Mouse (Mus musculus) kidney, adult 11 months (tissue): Measurements from ENCODE around the gene Snapin.
A peak's percentile ranks its signal among the peaks of the same experiment; 100 is the strongest.

ENCODE experiments used
- DNase-seq: peaks from one replicate; pipeline ENCODE4 v3.0.0; 2022

Snapin gene

DNA sequence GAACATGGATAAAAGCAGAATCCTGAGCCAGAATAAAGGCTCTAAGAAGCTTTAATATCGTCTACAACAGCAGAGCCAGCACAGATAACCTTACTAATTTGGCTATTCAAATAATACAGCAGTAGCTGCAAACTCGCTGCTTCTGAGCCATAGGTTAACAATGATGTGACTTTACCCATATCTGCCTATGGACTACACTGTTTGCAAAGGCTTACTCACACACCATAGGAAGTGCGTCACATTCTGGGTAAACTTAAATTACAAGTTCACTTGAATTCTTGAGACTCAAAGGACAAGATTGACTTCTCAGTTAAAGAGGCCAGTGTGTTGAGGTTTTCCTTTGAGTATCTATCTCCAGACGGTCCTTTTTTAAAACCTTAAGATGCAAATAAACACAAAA lies 12.6 kb upstream of the Snapin start:
- DNase-seq = no peak

DNA sequence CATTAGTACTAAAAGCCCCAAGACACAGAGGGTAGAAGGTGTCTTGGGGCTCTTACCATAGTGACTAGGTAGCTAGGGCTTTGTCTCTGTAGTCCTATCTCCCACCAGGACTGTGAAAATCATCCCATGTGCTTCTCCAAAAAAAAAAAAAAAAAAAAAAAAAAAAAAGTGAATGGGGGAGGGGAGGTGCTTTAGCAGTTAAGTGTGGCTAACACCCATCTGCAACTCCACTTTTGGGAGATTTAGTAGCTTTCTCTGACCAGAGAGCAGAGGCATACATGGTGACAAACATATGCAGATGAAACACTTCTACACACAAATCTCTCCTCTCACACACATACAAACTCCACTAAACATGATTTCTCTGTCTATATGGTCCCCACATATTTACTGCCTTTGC lies 6.8 kb upstream of the Snapin start:
- DNase-seq = no peak

DNA sequence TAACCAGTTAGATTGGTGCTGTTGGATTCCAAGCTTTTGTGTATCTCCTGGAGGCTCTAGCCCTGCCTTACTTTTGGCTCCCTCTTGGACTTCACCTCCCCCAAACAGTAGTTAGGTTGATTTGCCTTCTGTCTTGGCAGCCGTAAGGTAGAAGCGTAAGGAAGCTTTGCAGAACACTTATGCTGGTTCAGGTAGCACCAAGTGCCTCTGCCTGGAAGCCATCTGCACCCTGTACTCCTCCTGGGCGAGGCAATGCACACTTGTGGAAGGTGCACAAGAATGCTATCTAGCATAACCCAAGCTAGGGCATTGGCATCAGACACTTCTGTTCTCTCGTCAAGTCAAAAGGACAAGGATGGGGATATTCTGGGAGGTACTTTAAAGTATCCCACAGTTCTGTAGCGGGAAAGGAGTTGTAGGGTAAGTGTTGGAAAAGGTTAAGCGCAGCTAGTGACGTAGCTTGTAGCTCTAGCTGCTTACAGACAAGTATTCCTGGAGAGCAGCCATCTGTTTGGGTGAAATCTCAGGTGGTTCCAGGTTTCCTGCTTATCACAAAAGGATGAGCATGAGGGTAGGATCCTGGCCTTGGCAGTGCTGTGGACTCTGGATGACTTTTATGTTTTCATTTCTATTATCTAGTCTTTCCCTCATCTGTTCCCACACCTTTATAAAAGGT lies 5.2 kb upstream of the Snapin start:
- no peak for DNase-seq

DNA sequence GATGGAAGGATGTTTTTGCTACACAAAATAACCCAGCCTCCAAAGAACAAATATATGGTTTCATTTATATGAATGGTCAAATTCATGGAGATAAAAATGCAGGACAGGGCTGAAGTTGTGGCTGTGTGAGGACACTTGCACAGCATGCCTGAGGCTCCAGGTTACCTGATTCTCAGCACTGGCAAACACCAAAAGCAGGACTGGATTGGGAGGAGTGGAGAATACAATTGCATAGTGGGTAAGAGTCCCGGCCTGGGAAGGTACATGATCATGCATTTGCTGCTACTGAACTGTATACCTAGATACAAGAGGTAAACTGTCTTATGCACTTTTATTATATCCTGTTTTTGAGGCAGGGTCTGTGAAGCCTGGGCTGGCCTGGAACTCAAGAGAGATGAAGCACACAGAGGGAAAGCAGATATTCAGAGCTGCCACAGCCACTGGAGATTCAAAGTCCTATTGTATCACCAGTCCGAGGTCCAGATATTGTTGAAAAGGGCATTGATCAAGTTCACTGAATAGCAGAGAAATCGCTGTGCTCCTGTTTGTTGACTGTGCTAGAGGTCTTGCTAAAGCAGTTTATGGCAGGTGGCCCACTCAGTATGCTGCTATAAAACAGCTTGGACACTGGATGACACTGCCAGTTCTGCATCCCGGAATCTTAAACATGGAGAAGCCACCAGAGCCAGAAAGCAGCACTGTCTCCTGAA lies 3.2 kb upstream of the Snapin start:
- no peak for DNase-seq

DNA sequence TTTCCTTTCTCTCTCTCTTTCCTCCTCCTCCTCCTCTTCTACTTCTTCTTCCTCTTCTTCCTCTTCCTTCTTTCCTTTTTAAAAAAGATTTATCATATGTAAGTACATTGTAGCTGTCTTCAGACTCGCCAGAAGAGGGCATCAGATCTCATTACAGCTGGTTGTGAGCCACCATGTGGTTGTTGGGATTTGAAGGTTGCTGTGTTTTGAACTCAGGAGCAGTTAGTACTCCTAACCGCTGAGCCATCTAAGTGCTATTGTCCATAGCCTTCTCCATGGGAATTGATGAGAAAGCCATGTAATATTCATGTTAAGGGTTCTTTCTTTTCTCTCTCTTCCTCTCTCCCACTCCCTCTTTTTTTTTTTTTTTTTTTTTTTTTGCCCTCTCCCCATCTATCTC lies 517 bp upstream of the Snapin start:
- peak; percentile 50 for DNase-seq

DNA sequence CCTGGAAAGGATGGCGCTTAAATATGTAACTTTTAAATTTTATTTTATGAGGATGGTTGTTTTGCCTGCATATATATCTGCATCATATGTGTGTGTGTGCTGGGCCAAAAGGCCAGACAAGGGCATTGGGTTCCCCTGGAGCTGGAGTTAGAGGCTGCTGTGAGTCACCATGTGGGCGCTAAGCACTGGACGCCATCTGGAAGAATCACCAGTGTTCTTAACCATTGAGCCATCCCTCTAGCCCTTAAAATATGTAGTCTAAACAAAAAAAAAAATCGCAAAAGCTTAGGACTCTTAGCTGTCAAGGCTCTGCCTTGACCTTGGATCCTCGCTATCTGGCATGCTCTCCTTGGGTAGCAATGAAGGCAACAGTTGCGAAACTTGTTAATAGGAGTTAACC lies 2.3 kb downstream of the Snapin start:
- DNase-seq = no peak

DNA sequence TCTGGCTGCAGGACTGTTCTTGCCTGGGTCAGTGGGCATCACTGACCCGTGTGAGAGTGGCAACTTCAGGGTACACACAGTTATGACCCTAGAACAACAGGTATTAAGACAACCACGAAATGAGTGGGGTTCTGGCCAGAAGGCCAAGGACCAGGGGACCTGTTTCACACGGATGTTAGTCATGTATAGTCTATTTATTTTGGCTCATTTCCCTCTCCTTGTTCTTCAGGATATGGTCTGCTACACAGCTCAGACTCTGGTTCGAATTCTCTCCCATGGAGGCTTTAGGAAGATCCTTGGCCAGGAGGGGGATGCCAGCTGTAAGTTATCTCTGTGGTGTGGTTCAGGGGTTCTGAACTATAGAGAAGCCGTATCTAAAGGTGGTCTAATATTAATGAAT lies 3.8 kb downstream of the Snapin start:
- DNase-seq = no peak

DNA sequence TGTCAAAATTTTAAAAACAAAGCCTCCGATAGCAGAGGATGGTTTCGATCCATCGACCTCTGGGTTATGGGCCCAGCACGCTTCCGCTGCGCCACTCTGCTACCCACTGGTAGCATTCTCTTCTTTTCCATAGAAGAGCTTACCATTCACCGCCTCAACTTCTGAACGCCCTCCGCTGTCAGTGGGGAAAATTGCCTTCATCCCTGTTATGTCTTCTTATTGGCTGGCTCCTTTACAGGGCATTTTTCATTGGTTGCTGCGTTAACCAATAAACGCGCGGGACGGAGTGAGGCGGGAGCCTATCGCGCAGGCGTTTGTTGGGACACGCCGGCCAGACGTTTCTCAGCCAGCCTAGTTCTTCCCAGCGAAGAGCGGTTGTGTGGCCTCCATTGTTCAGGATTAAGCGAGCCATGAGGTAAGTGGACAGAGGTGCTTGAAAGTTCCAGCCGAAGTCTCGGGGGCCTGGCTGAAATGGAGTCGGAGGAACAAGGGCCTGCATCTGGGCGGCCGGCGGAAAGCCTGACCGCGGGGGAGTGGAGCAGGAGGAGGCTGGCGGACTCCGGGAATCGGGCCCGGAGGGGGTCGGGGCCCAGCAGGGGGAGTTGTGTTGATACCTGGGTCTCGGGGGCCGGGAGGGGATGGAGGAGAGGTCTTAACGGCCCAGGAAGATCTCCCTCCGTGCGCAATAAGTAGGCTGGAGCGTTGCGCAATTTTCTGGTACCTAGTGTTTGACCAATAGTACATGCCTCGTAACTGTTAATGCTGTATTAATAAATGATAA lies 14.8 kb downstream of the Snapin start, which contains the start of gene Ilf2:
TSS of gene Ilf2 (plus strand) at position 296 of the 781 bp plus-strand sequence.
- peak; percentile 98 for DNase-seq

DNA sequence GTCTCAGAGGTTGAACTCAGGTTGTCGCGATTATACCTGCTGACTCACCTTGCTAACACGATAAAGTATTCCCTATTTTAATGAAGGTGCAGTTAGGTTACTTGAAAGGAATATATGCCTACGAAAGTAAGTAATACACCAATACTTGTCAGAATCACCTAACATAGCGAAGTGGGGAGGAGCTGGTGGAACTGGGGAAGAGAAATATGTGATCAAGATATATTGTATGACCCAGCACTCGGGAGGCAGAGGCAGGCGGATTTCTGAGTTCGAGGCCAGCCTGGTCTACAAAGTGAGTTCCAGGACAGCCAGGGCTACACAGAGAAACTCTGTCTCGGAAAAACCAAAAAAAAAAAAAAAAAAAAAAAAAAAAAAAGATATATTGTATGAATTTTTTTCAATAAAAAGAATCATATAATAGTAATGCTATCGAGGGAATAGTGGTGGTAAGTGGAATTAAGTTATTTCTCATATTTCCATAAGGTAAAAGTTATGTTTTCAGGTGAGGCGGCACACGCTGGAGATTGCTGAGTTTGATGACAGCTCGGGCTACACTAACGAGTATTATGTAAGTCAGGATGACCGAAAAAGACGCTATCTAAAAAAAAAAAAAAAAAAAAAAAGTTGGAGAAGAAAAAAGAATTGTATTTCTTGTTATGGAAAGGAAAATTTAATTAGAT lies 15.5 kb downstream of the Snapin start:
- no peak for DNase-seq

DNA sequence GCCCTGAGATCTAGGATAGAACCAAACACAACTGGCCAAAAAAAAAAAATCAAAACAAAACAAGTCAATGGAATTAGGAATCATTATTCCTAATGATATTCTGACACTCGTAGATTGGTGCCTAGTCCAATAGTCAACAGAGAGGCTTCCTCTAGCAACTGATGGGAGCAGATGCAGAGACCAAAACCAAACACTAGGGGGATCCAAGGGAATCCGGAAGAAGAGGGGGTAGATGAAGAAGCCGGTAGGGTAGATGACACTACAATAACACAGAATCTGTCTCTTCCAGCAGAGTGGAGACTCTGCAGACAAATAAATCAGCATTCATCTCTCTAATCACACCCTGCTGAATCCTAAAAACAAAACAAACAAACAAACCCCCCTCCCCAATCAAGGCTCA lies 18.6 kb downstream of the Snapin start:
- peak; percentile 43 for DNase-seq

DNA sequence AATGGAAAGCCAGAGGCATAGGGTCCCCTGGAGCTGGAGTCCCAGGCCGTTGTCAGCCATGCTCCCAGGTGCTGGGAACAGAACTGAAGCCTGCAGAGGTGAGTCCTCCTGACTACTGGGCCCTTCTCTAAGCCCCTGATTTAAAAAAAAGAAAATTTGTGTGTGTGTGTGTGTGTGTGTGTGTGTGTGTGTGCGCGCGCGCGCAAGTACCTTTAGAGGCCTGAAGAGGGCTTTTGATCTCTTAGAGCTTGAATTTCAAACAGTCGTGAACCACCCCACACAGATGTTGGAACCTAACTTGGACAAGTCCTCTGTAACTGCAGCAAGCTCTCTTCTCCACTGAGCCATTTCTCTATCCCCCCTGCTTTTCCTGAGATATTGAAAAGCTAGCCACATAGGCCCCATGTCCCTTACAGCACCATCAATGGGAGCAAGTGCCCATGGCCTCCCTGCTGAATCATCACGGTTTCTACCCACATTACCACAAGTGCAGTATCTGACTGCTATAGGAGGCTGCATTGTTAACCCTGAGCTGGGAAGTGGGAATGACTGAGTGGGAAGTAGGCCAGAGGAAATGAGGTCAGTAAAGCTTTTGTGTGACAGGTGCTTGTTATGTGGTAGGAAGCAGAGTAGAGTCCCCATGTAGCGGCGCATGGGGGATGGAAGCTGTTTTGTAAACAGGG lies 23.1 kb downstream of the Snapin start:
- no peak for DNase-seq

DNA sequence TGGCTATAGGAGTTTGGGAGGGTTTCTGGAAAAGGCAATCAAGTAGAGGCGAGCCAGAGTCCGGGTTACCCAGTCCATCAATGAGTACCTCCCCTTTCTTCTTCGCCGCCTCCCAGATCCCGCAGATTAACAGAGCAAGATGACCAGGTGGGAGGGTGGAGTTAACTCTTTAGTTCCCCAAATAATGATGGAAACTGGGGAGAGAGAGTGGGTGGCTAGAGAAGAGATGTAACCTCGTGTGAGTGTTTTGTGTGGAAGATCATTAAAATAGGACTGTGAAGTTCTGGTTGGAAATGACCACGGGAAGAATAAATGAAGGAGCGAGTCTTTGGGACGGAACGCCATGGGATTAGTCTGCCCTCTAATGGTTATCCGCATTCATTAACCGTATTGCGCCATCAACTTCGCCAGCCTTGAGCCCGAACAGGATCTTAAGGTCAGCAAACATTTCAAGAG lies 24.5 kb downstream of the Snapin start:
- DNase-seq = peak; percentile 62

DNA sequence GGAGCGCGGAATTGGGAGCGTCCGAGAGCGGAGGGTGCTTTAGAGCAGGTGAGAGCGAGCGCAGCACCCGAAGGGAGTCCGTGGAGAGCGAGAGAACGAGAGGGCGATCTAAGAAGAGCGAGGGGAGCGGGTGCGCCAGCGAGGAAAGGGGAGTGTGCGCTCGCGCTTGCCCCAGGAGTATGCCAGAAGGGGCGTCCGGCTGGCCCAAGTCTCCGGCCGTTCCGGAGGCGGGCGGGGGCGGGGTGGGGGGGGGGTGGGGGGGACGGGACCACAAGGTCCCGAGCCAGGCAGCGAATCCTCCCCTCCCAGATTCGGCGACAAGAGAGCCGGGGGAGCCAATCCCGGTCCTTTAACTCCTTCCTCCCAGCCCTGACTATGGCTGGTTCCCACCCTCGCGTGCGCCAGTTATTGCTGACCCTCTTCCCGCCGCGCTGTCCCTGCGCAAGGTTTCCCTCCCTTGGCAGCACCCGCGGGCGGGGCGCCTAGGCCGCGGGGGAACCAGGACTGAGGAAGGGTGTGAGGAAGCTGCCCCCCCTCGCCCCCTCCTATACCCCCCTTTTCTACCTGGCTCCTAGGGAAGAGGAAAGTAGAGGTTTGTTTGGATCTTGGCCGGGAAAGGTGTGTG lies 25.0 kb downstream of the Snapin start, which contains the start of gene Npr1:
TSS of gene Npr1 (minus strand) at position 181 of the 625 bp plus-strand sequence.
- peak; percentile 53 for DNase-seq

DNA sequence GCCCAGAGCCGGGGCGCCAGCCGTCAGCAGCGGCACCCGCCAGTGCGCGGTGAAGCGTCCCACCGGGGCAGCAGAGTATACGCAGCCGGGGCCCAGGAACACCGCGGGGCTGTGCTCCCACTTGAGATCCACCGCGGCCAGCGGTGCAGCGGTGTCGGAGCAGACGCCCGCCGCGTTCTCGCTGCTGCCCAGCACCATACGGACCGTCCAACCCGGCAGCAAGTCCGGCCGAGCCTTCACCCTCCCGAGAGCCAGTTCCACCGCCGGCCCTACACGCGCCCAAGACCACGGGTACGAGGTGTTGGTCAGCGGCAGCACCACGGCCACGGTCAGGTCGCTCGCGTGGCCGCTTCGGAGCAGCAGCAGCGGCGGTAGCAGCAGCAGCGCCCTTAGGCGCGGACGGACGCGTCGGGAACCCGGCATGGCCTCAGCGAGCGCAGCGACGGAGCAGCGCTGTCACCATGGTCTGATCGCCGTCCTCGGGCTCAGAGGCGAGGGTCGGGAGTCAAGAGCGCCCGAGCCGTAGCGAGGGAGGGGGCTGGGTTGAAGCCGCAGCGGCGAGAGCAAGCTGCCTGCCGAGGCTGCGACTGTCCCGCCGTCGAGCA lies 25.6 kb downstream of the Snapin start:
- DNase-seq = peak; percentile 20

DNA sequence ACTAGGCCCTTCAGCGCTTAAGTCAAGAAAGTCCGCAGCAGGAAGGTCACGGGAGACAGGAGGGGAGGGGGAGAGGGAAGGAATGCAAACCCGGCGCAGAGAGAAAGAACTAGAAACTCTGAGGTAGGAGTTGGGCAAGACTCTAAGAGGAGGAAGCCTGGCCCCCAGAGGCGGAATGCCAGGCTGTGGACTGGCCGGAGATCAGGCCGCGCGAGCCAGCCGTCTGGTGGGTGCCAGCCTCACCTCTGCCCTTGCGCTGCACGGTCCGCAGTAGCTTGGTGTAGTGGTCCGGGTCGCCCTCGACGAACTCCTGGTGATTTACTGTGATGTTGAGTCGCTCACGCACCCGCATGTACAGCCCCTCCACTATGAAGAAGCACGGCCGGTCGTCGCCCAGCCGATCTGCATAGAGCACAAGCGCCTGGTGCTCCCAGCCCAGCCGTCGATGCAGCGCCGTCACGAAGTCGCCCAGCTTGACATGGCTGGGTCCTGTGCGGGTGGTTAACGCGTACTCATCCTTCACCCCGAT lies 26.2 kb downstream of the Snapin start:
- DNase-seq = no peak

DNA sequence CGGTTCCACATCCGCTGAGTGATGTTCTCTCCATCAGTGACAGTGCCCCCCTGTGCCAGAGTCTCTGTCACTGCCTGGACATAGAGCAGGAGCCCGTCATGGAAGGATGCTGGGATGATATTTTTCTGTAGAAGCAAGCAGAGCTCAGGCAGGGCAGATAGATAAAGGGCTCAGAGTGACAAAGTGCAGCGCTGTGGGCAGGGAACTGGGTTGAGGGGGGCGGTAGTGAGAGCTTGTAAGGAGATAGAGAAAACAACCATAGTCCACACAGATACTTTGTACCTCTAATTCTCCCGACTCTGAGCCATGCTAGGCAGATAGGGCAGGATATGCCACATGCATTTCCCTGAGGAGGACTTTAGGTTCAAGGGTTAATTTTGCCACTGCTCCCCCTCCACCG lies 28.3 kb downstream of the Snapin start:
- DNase-seq = no peak

DNA sequence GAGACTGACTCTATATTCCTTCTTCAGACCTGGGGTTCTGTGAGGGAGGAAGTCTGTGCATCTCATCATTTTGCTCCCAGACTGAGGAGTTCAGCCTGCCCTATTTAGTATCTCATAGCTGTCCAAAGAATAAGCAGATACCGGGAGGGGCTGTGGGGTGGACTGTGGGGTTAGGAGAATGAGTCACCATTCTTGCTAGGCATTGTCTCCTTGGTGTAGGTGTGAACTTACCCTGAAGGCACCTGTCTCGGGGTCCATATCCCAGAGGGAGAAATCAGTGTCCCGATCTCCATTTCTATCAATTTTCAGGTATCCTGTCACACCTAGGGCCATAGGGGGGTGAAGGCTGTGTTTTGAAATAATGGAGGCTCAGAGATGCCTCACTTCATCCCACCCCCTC lies 28.9 kb downstream of the Snapin start:
- no peak for DNase-seq

DNA sequence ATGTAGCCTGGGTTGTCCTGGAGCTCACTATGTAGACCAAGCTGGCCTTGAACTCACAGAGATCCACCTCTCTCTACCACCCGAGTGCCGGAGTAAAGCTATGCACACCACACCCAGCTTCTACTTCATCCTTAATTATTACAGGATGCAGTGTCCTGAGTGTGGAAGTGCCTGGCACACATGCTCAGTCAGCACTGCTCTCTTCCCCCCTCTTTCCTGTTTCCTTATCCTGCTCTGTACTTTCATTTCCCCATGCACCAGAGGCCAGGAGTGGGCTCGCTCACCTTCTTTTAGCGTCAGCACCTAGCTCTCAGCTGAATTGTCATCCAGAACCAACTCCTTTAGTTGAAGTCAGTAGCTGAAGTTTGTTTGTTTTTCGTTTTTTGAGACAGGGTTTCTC lies 30.5 kb downstream of the Snapin start:
- no peak for DNase-seq

DNA sequence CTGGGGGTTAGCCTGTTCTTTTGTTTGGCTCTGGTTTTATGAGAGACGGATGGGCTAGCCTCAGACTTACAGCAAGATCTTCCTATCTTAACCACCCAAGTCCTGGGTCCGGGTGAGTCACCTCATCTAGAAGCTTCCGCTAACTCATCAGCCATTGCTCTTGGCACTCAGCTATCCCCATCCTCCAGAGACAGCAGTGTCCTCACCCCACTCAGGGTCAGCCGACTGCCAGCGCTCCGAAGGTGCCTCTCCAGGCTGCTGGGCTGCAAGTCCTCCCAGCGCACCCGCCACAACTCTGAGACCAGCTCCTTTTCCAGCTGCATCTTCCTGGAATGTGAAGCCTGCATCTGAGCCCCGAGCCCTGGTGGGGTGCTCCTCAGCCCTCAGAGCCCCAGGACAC lies 31.1 kb downstream of the Snapin start:
- DNase-seq = no peak

DNA sequence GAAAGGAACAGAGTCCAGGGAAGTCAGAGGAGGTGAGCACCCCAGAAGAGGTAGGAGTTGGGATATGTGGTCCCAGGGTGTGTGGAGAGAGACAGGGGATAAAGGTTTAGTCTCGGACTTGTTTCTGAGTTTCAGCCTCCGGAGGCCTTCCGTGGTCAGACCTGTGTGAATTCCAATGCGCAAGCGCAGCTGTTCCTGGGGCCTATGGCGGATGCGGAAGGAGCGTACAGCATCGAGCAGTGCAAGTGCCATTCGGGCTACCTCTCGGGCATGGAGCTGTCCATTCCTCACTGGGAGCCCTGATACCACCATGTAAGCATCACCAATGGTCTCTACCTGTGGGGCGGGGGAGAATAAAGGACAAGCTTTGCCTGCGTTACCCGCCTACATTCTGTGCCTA lies 35.9 kb downstream of the Snapin start:
- no peak for DNase-seq

DNA sequence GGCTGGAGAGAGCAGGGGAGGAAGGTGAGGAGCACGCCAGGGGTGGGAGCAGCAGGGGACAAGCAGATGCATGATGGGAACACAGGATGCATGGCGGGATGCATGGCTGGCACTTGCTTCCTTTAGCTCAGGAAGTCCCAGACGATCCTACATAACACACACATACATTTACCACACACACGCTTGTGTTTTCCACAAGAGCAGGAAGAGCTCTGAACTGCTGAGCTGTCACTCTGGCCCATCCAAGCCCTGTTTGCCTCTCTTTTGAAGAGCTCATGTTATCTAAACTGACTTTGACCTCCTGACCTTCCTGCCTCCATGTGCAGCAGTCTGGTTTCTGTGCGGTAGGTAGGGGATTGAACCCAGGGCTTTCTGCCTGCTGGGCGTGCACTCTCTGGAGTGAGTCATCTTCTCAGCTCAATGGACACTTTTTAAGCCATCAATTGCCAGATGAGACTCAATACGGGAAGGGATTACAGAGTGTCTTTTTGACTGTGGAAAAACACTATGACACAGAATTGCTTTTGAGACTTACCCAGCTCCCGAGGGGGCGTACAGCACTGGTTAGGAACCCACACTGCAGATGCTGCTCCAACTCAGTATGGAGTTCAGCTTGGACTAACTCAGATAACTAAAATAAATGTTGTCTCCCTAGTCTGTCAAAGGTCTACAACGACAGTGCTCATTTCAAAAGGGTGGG lies 39.3 kb downstream of the Snapin start:
- no peak for DNase-seq
